Mouse (Mus musculus): ENCODE measurements at regions not wholly inside any gene's neighbourhood (a gene's known extent, or its start where the extent isn't known, plus 50 kb on each side); places are given as distances from the start of the nearest gene placed in this dataset.

- Histone ChIP-seq H3K4me2 (ENCODE audit: low read length) (no peak overlapping the region), H3K36me3 (ENCODE audit: control insufficient read depth, insufficient read depth, low read length) (no peaks in the 10 kb centered on the region), H3K27ac (ENCODE audit: low read depth) (no peak overlapping the region), H3K4me1 (replicated peaks; ENCODE audit: control insufficient read depth, insufficient read depth, low read length) (peaks cover 10% of the 10 kb centered on the region; the same call in 1 of the 2 replicates), H3K27me3 (replicated peaks; ENCODE audit: control insufficient read depth, insufficient read depth, low read length) (no peaks in the 10 kb centered on the region), H3K9me3 (ENCODE audit: control insufficient read depth, low read length) (no peaks in the 10 kb centered on the region), H3K4me3 (ENCODE audit: low read depth, low read length) (no peak overlapping the region), H3K9ac (ENCODE audit: low read length) (no peak overlapping the region)
- ATAC-seq (replicated peaks; ENCODE audit: low FRiP score, low TSS enrichment, low read depth) (no peak), DNase-seq (ENCODE audit: low spot score) (no peak)
- WGBS: 13% methylated on average over 2 of the region's 2 CpGs
Measured at GRCm38 (mm10) chr1:193550761-193551160, 180.7 kb upstream of the Camk1g start.

- DNase-seq (ENCODE audit: low spot score) (no peak), ATAC-seq (replicated peaks; ENCODE audit: low FRiP score, low TSS enrichment, low read depth) (no peak)
- no peak overlapping the region for H3K27ac ChIP-seq (ENCODE audit: low read depth)
- 83% methylated on average over 2 of the region's 2 CpGs for WGBS
- H3K4me3 ChIP-seq (ENCODE audit: low read depth, low read length): no peak overlapping the region
- H3K4me2 ChIP-seq (ENCODE audit: low read length): no peak overlapping the region
- H3K27me3 ChIP-seq (replicated peaks; ENCODE audit: control insufficient read depth, insufficient read depth, low read length): no peaks in the 10 kb centered on the region
- no peaks in the 10 kb centered on the region for H3K36me3 ChIP-seq (ENCODE audit: control insufficient read depth, insufficient read depth, low read length)
- H3K4me1 ChIP-seq (replicated peaks; ENCODE audit: control insufficient read depth, insufficient read depth, low read length): peaks cover 10% of the 10 kb centered on the region; the same call in 1 of the 2 replicates
- H3K9ac ChIP-seq (ENCODE audit: low read length): no peak overlapping the region
- H3K9me3 ChIP-seq (ENCODE audit: control insufficient read depth, low read length): no peaks in the 10 kb centered on the region
Measured at GRCm38 (mm10) chr1:193547356-193547755, 177.3 kb upstream of the Camk1g start.

DNA sequence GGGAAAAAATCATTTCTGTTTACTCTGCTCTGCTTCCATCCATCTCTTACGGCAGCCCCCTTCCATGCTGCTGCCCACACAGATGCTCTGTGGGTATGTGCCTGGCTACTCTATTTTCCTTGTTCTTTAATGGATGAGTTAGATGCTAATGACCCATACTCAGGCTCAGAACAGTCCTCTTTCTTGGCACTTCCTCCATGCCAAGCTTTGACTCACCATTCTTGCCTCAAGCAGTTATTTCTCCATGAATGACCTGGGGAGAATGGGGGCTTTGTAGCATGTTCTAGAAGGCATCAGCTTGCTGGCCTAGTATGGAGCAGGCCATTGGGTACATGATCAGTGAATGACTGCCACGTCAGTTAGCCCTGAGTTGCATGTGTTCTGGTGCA, 175.9 kb upstream of the Camk1g start:
- Histone ChIP-seq H3K9ac (ENCODE audit: low read length) (no peak overlapping the region), H3K27ac (ENCODE audit: low read depth) (no peak overlapping the region), H3K27me3 (replicated peaks; ENCODE audit: control insufficient read depth, insufficient read depth, low read length) (no peaks in the 10 kb centered on the region), H3K4me2 (ENCODE audit: low read length) (no peak overlapping the region), H3K36me3 (ENCODE audit: control insufficient read depth, insufficient read depth, low read length) (no peaks in the 10 kb centered on the region), H3K9me3 (ENCODE audit: control insufficient read depth, low read length) (no peaks in the 10 kb centered on the region), H3K4me1 (replicated peaks; ENCODE audit: control insufficient read depth, insufficient read depth, low read length) (peaks cover 13% of the 10 kb centered on the region), H3K4me3 (ENCODE audit: low read depth, low read length) (no peak overlapping the region)
- DNase-seq (ENCODE audit: low spot score) (no peak), ATAC-seq (replicated peaks; ENCODE audit: low FRiP score, low TSS enrichment, low read depth) (no peak)
- 88% methylated on average over 2 of the region's 2 CpGs for WGBS

GRCm38 (mm10) chr1:193545406-193546043, 175.4 kb upstream of the Camk1g start:
- Histone ChIP-seq H3K9ac (ENCODE audit: low read length) (no peak overlapping the region), H3K36me3 (ENCODE audit: control insufficient read depth, insufficient read depth, low read length) (no peaks in the 10 kb centered on the region), H3K27me3 (replicated peaks; ENCODE audit: control insufficient read depth, insufficient read depth, low read length) (no peaks in the 10 kb centered on the region), H3K9me3 (ENCODE audit: control insufficient read depth, low read length) (no peaks in the 10 kb centered on the region), H3K4me2 (ENCODE audit: low read length) (no peak overlapping the region), H3K27ac (ENCODE audit: low read depth) (no peak overlapping the region), H3K4me3 (ENCODE audit: low read depth, low read length) (no peak overlapping the region), H3K4me1 (replicated peaks; ENCODE audit: control insufficient read depth, insufficient read depth, low read length) (peaks cover 8% of the 10 kb centered on the region)
- no peak for ATAC-seq (replicated peaks; ENCODE audit: low FRiP score, low TSS enrichment, low read depth)
- no peak for DNase-seq (ENCODE audit: low spot score)
- 77% methylated on average over 4 of the region's 4 CpGs for WGBS

DNA sequence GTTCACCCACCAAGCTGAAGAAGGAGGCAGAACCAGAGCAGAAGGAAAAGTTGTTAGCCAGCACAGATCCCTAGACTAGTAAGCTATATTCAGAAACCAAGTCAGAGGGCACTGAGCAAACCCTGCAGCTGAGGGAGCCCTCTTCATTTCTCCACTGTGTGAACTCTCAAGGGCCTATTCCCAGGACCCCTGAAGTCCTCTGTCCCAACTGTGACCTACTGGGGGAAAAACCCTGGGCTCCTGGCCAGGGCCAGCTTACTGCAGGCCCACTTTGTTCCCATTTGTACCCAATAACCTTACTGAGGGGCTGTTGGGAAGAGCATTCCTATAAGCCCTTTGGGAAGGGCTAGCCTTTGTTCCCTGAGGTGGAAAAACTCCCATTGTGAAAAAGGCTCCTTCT, 174.7 kb upstream of the Camk1g start:
- no peak for ATAC-seq (replicated peaks; ENCODE audit: low FRiP score, low TSS enrichment, low read depth)
- no peak overlapping the region for H3K4me2 ChIP-seq (ENCODE audit: low read length)
- H3K27ac ChIP-seq (ENCODE audit: low read depth): no peak overlapping the region
- no peak overlapping the region for H3K9ac ChIP-seq (ENCODE audit: low read length)
- no peaks in the 10 kb centered on the region for H3K9me3 ChIP-seq (ENCODE audit: control insufficient read depth, low read length)
- H3K4me3 ChIP-seq (ENCODE audit: low read depth, low read length): no peak overlapping the region
- H3K4me1 ChIP-seq (replicated peaks; ENCODE audit: control insufficient read depth, insufficient read depth, low read length): peaks cover 5% of the 10 kb centered on the region
- H3K27me3 ChIP-seq (replicated peaks; ENCODE audit: control insufficient read depth, insufficient read depth, low read length): no peaks in the 10 kb centered on the region
- no peak for DNase-seq (ENCODE audit: low spot score)
- H3K36me3 ChIP-seq (ENCODE audit: control insufficient read depth, insufficient read depth, low read length): no peaks in the 10 kb centered on the region

- no peak overlapping the region for H3K27ac ChIP-seq (ENCODE audit: low read depth)
- 38% methylated on average over 3 of the region's 3 CpGs for WGBS
Measured at GRCm38 (mm10) chr1:193543834-193544233, 173.7 kb upstream of the Camk1g start.

GRCm38 (mm10) chr1:193543284-193543683, 173.2 kb upstream of the Camk1g start:
- no peak for DNase-seq (ENCODE audit: low spot score)
- no peaks in the 10 kb centered on the region for H3K27me3 ChIP-seq (replicated peaks; ENCODE audit: control insufficient read depth, insufficient read depth, low read length)
- H3K4me1 ChIP-seq (replicated peaks; ENCODE audit: control insufficient read depth, insufficient read depth, low read length): peaks cover 8% of the 10 kb centered on the region
- no peak overlapping the region for H3K4me3 ChIP-seq (ENCODE audit: low read depth, low read length)
- no peaks in the 10 kb centered on the region for H3K36me3 ChIP-seq (ENCODE audit: control insufficient read depth, insufficient read depth, low read length)
- no peak overlapping the region for H3K4me2 ChIP-seq (ENCODE audit: low read length)
- H3K27ac ChIP-seq (ENCODE audit: low read depth): no peak overlapping the region
- H3K9me3 ChIP-seq (ENCODE audit: control insufficient read depth, low read length): no peaks in the 10 kb centered on the region
- no peak overlapping the region for H3K9ac ChIP-seq (ENCODE audit: low read length)
- no peak for ATAC-seq (replicated peaks; ENCODE audit: low FRiP score, low TSS enrichment, low read depth)
- 58% methylated on average over 4 of the region's 4 CpGs for WGBS

More at GRCm38 (mm10) chr1:193543834-193544233, 173.7 kb upstream of the Camk1g start:
- no peaks in the 10 kb centered on the region for H3K36me3 ChIP-seq (ENCODE audit: control insufficient read depth, insufficient read depth, low read length)
- H3K4me1 ChIP-seq (replicated peaks; ENCODE audit: control insufficient read depth, insufficient read depth, low read length): peaks cover 8% of the 10 kb centered on the region
- DNase-seq (ENCODE audit: low spot score) (no peak), ATAC-seq (replicated peaks; ENCODE audit: low FRiP score, low TSS enrichment, low read depth) (no peak)
- H3K9ac ChIP-seq (ENCODE audit: low read length): no peak overlapping the region
- no peak overlapping the region for H3K4me3 ChIP-seq (ENCODE audit: low read depth, low read length)
- H3K27me3 ChIP-seq (replicated peaks; ENCODE audit: control insufficient read depth, insufficient read depth, low read length): no peaks in the 10 kb centered on the region
- no peak overlapping the region for H3K4me2 ChIP-seq (ENCODE audit: low read length)
- H3K9me3 ChIP-seq (ENCODE audit: control insufficient read depth, low read length): no peaks in the 10 kb centered on the region

GRCm38 (mm10) chr1:193541934-193542580, 172.0 kb upstream of the Camk1g start:
- Histone ChIP-seq H3K4me1 (replicated peaks; ENCODE audit: control insufficient read depth, insufficient read depth, low read length) (peaks cover 8% of the 10 kb centered on the region), H3K27me3 (replicated peaks; ENCODE audit: control insufficient read depth, insufficient read depth, low read length) (no peaks in the 10 kb centered on the region), H3K4me2 (ENCODE audit: low read length) (no peak overlapping the region), H3K9me3 (ENCODE audit: control insufficient read depth, low read length) (no peaks in the 10 kb centered on the region), H3K4me3 (ENCODE audit: low read depth, low read length) (no peak overlapping the region), H3K27ac (ENCODE audit: low read depth) (no peak overlapping the region), H3K36me3 (ENCODE audit: control insufficient read depth, insufficient read depth, low read length) (no peaks in the 10 kb centered on the region), H3K9ac (ENCODE audit: low read length) (no peak overlapping the region)
- ATAC-seq (replicated peaks; ENCODE audit: low FRiP score, low TSS enrichment, low read depth) (no peak), DNase-seq (ENCODE audit: low spot score) (no peak)
- WGBS: 29% methylated on average over 13 of the region's 13 CpGs

DNA sequence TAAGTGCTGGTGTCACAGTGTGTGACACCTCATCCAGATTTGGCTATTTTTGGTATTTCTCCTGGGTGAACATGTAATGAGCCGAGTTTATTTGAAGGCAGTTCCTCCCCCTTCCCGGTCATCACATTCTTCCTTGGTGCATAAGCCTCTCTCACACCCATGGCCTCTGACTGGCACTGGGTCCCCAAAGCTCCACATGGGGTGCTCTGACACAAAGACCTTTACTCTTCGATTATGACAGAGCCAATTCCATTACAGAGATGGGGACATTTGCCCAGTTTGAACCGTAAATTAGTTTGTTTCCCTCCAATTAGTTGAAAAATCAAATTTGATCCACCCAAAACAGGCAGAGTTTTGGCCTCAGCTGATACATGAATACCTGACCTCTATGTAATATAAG, 171.2 kb upstream of the Camk1g start:
- WGBS: 81% methylated on average over 4 of the region's 4 CpGs
- Histone ChIP-seq H3K4me3 (ENCODE audit: low read depth, low read length) (no peak overlapping the region), H3K36me3 (ENCODE audit: control insufficient read depth, insufficient read depth, low read length) (no peaks in the 10 kb centered on the region), H3K9ac (ENCODE audit: low read length) (no peak overlapping the region), H3K27me3 (replicated peaks; ENCODE audit: control insufficient read depth, insufficient read depth, low read length) (no peaks in the 10 kb centered on the region), H3K4me2 (ENCODE audit: low read length) (no peak overlapping the region), H3K4me1 (replicated peaks; ENCODE audit: control insufficient read depth, insufficient read depth, low read length) (peaks cover 8% of the 10 kb centered on the region), H3K9me3 (ENCODE audit: control insufficient read depth, low read length) (no peaks in the 10 kb centered on the region), H3K27ac (ENCODE audit: low read depth) (no peak overlapping the region)
- DNase-seq (ENCODE audit: low spot score) (no peak), ATAC-seq (replicated peaks; ENCODE audit: low FRiP score, low TSS enrichment, low read depth) (no peak)
